Comparison of ENCODE assay signal across 9 mouse cellular contexts in the genomic region with DNA sequence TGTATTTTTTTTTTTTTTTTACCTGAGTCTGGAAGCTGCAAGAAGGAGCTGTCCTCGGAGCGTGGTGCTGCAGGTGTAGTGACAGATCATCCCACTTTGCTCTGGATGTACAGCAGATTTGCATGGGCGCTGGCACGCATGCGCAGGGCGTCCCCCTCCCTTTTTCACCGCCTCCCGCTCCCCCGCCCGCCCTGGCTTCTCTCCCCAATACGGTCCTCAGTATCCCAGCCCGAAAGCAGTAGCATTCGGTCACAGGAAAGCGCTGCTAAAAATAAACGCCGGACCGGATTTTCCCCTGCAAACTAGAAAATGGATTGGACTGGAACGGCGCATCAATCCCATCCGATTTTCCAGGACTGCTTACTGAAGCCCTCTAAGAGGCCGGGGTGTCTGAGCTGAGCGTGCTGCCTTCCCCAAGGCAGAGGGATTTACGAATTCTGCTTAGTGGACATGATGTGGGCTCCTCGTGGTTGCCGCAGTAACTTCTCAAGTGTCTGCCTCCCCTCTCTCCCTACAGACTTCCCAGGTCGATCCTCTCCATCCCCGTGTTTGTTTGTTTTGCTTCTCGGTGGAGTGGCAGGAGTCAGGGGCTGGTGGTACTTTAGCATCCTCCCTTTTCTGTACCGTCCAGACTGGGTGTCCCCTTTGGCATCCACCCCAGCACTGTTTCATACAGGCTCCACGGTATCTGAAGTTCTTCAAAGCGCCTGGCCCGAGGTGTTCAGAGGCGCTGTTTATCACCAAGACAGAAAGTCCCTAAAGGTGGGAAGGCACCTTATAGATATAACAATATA. TPM values are rescaled to one million over a fixed set of nuclear protein-coding genes. Genes with fewer than 3 reads are reported as not detected.
DNase-seq lines count a peak whose midpoint lies in the region; ATAC-seq lines count a peak whose summit lies in the region.
"Had no signal": no experiment of that assay in that cellular context is flagged by ENCODE, and none has a peak within 500 bp of the region (broad histone marks: within the 10 kb centered on the region; RNA-seq: fewer than 3 reads in every experiment).

No protein-coding gene starts in this region.

- H3K4me2 ChIP-seq in forebrain, embryonic 14.5 days (ENCODE audit: low read length): peak overlapping the region; percentile 92
- peak overlapping the region; percentile 28; the same call in 1 of the 2 replicates for H3K4me2 ChIP-seq in liver, embryonic 13.5 days

- H3K27me3 ChIP-seq in megakaryocyte, embryonic 14.5 days (replicated peaks): peaks cover 9% of the 10 kb centered on the region
- H3K27me3 ChIP-seq in forebrain, embryonic 14.5 days (replicated peaks; ENCODE audit: control insufficient read depth, insufficient read depth, low read length): no peaks in the 10 kb centered on the region
- H3K27me3 ChIP-seq in liver, embryonic 13.5 days: peaks cover 10% of the 10 kb centered on the region

- H3K4me3 ChIP-seq in megakaryocyte, embryonic 14.5 days (replicated peaks): peak overlapping the region; percentile 57
- peak overlapping the region; percentile 44 for H3K4me3 ChIP-seq in forebrain, embryonic 14.5 days (ENCODE audit: low read depth, low read length)
- H3K4me3 ChIP-seq in liver, embryonic 13.5 days (replicated peaks): no peak overlapping the region

- peaks cover 5% of the 10 kb centered on the region; the same call in 1 of the 2 replicates for H3K4me1 ChIP-seq in megakaryocyte, embryonic 14.5 days
- H3K4me1 ChIP-seq in forebrain, embryonic 14.5 days (ENCODE audit: control insufficient read depth, insufficient read depth, low read length): no peaks in the 10 kb centered on the region; the same call in 1 of the 2 replicates
- H3K4me1 ChIP-seq in liver, embryonic 13.5 days (replicated peaks): no peaks in the 10 kb centered on the region

- under 1% methylated on average over 33 of the region's 33 CpGs for WGBS in forebrain, embryonic 14.5 days
- 1% methylated on average over 33 of the region's 33 CpGs for WGBS in liver, embryonic 13.5 days (ENCODE audit: insufficient replicate concordance)

- peak overlapping the region; percentile 11; the same call in 1 of the 2 replicates for H3K27ac ChIP-seq in forebrain, embryonic 14.5 days (ENCODE audit: low read depth, low read length)
- no peak overlapping the region for H3K27ac ChIP-seq in liver, embryonic 13.5 days

- H3K9ac ChIP-seq in forebrain, embryonic 14.5 days (ENCODE audit: low read length): peak overlapping the region; percentile 64
- no peak overlapping the region for H3K9ac ChIP-seq in liver, embryonic 13.5 days

- no peaks in the 10 kb centered on the region for H3K36me3 ChIP-seq in megakaryocyte, embryonic 14.5 days (replicated peaks; ENCODE audit: low read length)
- no peaks in the 10 kb centered on the region for H3K36me3 ChIP-seq in forebrain, embryonic 14.5 days (ENCODE audit: control insufficient read depth, insufficient read depth, low read length)
- H3K36me3 ChIP-seq in liver, embryonic 13.5 days: no peaks in the 10 kb centered on the region

- no peak for ATAC-seq in megakaryocyte, adult 5-6 weeks (ENCODE audit: poor library complexity, severe bottlenecking)
- ATAC-seq in forebrain, embryonic 14.5 days: peak; percentile 98
- ATAC-seq in liver, embryonic 13.5 days (ENCODE audit: low read depth): no peak
- ATAC-seq in monocyte, adult 5-6 weeks (replicated peaks; ENCODE audit: insufficient number of reproducible peaks, low FRiP score, low TSS enrichment, poor library complexity, severe bottlenecking): no peak

- H3K9me3 ChIP-seq in megakaryocyte, embryonic 14.5 days: 0 out of 2 replicates have a peak, but pooled peaks cover 3% of the 10 kb centered on the region
- no peaks in the 10 kb centered on the region for H3K9me3 ChIP-seq in forebrain, embryonic 14.5 days (replicated peaks; ENCODE audit: control insufficient read depth, low read length)
- no peaks in the 10 kb centered on the region for H3K9me3 ChIP-seq in liver, embryonic 13.5 days (replicated peaks)

- intact Hi-C loops in heart, postnatal 14 days (cut with DNase I): no loop called here

- DNase-seq in forebrain, embryonic 14.5 days (ENCODE audit: low spot score): peak; percentile 97
- peak; percentile 59 to 66 for DNase-seq in heart, postnatal 14 days
- DNase-seq in kidney, postnatal 4 days: peak; percentile 85 to 89
- peak; percentile 0 for DNase-seq in liver, embryonic 13.5 days
- DNase-seq in retina, embryonic 14.5 days (ENCODE audit: low spot score): peak; percentile 91

RNA-seq across cellular contexts. Expression of a gene that starts 0.5 kb away (rescaled TPM):
- not detected in 2 replicates for polyA plus RNA-seq in megakaryocyte, embryonic 14.5 days (2012; ENCODE audit: insufficient read depth, low replicate concordance)
- 0.07 TPM in 1 of 2 replicates, not detected in the other for total RNA-seq in megakaryocyte, adult 5-6 weeks (2015)
- 0.11 TPM in 1 of 2 replicates, not detected in the other for total RNA-seq in megakaryocyte, adult 5-6 weeks (2017)
- 16.1 and 21.2 TPM in 2 replicates for polyA plus RNA-seq in forebrain, embryonic 14.5 days (2014; fragmentation: Nextera tagmentation; extraction: Ambion mirVana)
- total RNA-seq in heart, postnatal 14 days (2021): 10 to 100 TPM in 1 of 2 experiments, 1 to 10 TPM in 1; 7.2 to 22.1 TPM
- polyA plus RNA-seq in liver, embryonic 13.5 days (2015; fragmentation: Nextera tagmentation; extraction: Ambion mirVana): 0.05 and 0.23 TPM in 2 replicates
- total RNA-seq in monocyte, adult 5-6 weeks (2017): not detected in 3 replicates
- polyA plus RNA-seq: C2C12 had no signal

Comparison
In these comparisons a context has a peak if more than half of its experiments do, and no peak if none do; other contexts are left out.
1. DNase-seq: peak in every context shown above with its lines; median percentile 97 in forebrain, embryonic 14.5 days; 91 in retina, embryonic 14.5 days; 87 in kidney, postnatal 4 days; 62 in heart, postnatal 14 days; 0 in liver, embryonic 13.5 days.